Mouse (Mus musculus) lung, postnatal 0 days (tissue): ENCODE results near the gene Babam2. TPM values are rescaled to one million over a fixed set of nuclear protein-coding genes. Genes with fewer than 3 reads are reported as not detected.

ENCODE experiments used
- ATAC-seq: fragments of 200-750 bp; cut with Nextera tagmentation; 2 replicates; pipeline ENCODE4 v1.8.0; 2017; ENCODE audit warnings: moderate library complexity
- DNase-seq: peaks from one replicate; pipeline ENCODE4 v3.0.0-alpha.2; 2016; ENCODE audit warnings: low spot score
- H3K27ac ChIP-seq: fragments of 300-500 bp; sonication (generic); 2 replicates; pipeline ENCODE4 v1.5.1; 2014; ENCODE audit warnings: antibody characterized with exemption, mild to moderate bottlenecking, low read length, mixed read lengths
- H3K27me3 ChIP-seq: fragments of 300-500 bp; sonication (generic); replicated peaks from 2 replicates; pipeline ENCODE4 v1.6.1; 2014; ENCODE audit warnings: low read length, mixed read lengths; ENCODE audit not compliant: insufficient read depth
- H3K36me3 ChIP-seq: fragments of 300-500 bp; sonication (generic); 2 replicates; pipeline ENCODE4 v1.6.1; 2014; ENCODE audit warnings: low read length, mixed read lengths; ENCODE audit not compliant: insufficient read depth
- H3K4me1 ChIP-seq: fragments of 300-500 bp; sonication (generic); 2 replicates; pipeline ENCODE4 v1.6.1; 2014; ENCODE audit warnings: antibody characterized with exemption, low read depth, low read length, mixed read lengths; ENCODE audit not compliant: insufficient read depth
- H3K4me2 ChIP-seq: fragments of 300-500 bp; sonication (generic); replicated peaks from 2 replicates; pipeline ENCODE4 v1.6.1; 2014; ENCODE audit warnings: low read depth, mild to moderate bottlenecking, low read length, moderate library complexity, mixed read lengths
- H3K4me3 ChIP-seq: fragments of 300-500 bp; sonication (generic); 2 replicates; pipeline ENCODE4 v1.5.1; 2014; ENCODE audit warnings: low read depth, low read length
- H3K9ac ChIP-seq: fragments of 300-500 bp; sonication (generic); replicated peaks from 2 replicates; pipeline ENCODE4 v1.6.1; 2014; ENCODE audit warnings: low read depth, mild to moderate bottlenecking
- H3K9me3 ChIP-seq: fragments of 300-500 bp; sonication (generic); 2 replicates; pipeline ENCODE4 v1.6.1; 2016; ENCODE audit warnings: low read length, mixed read lengths
- CTCF ChIP-seq: IDR thresholded peaks from 2 replicates; pipeline ENCODE4 v1.5.1; 2016; ENCODE audit warnings: antibody characterized with exemption, mild to moderate bottlenecking
- EP300 ChIP-seq: IDR thresholded peaks from 2 replicates; pipeline ENCODE4 v1.6.1; 2016; ENCODE audit warnings: antibody characterized with exemption, mild to moderate bottlenecking, control low read depth
- WGBS: fragments of 180-500 bp; shearing (Covaris S2); extraction: QIAGEN DNeasy Blood & Tissue Kit; methylation state at CpG from one replicate; pipeline ENCODE4 v1.1.7; 2014; 5-methylcytosine and 5-hydroxymethylcytosine counted together
- polyA plus RNA-seq: library from polyadenylated mRNA; unstranded; fragments of >200 nt; fragmentation: Nextera tagmentation; extraction: Ambion mirVana; gene quantifications from 2 replicates; pipeline ENCODE4 v1.2.1, GENCODE M21; 2015

Babam2 gene
- polyA plus RNA-seq, 1 experiment from 2014 or later: 39.4 TPM

DNA sequence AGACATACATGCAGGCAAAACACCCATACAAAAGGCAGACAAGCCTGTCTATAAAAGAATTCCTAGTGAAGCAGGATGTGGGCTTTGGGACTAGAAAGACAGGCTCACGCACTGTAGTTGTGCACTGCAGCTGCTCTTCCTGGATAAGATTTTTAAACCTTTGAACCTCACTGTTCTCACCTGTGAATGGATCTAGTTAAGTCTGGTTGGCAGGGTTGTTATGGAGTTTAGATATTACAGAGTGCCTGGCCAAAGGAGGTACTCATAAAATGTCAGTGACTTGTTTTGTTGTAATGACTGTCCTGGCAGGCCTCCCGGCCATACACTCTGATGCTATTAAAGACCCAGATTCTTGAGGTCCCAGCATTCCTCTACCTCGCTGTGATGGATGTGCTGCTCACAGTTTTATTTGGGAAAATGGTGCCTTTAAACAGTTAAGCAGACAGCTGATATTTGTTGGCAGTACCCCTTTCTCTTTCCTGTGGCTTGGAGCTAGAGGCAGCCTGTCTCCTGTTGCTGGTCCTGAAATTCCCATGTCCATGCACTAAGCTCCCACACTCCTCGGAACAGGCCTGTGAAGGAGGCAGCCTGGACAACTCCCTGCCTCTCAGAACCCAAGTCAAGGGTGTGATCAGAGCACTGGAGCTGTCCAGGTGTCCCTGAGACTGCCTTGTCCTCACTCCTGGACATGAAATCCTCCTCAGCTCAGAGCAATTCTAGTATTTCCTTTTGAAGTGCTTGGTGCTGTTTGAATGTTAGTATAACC, 299.9 kb downstream of the Babam2 start:
- Histone ChIP-seq H3K9me3 (no peaks in the 10 kb centered on the region), H3K4me3 (no peak overlapping the region), H3K9ac (no peak overlapping the region), H3K36me3 (no peaks in the 10 kb centered on the region), H3K27me3 (no peaks in the 10 kb centered on the region), H3K4me2 (no peak overlapping the region), H3K4me1 (no peaks in the 10 kb centered on the region), H3K27ac (no peak overlapping the region)
- TF ChIP-seq EP300 (no peak), CTCF (no peak)
- ATAC-seq: no peak
- DNase-seq: no peak
- 51% methylated on average over 4 of the region's 4 CpGs for WGBS

DNA sequence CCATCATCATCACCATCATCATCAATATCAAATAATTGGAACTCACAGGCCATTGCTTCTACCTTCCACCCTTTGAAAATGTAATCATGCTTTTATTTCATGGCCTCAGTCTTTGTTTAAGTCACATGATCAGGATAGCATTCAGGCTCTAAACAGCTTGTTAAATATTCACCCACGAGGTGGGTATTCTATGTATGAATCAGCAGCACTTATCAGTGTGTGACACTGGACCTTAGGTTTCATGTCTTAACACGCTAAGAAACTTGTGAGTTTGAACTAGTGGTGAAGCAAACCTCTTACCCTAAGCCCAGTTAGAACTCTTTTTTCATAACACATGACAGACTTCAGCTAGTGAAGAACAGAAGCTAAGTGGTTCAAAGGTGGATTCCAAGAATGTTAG, 301.3 kb downstream of the Babam2 start:
- ATAC-seq (no peak), DNase-seq (no peak)
- no peaks in the 10 kb centered on the region for H3K9me3 ChIP-seq
- WGBS: 69% methylated on average over 2 of the region's 2 CpGs
- TF ChIP-seq CTCF (no peak), EP300 (no peak)
- H3K4me3 ChIP-seq: no peak overlapping the region
- H3K36me3 ChIP-seq: no peaks in the 10 kb centered on the region
- no peak overlapping the region for H3K4me2 ChIP-seq
- no peak overlapping the region for H3K27ac ChIP-seq
- H3K9ac ChIP-seq: no peak overlapping the region
- no peaks in the 10 kb centered on the region for H3K4me1 ChIP-seq
- no peaks in the 10 kb centered on the region for H3K27me3 ChIP-seq

DNA sequence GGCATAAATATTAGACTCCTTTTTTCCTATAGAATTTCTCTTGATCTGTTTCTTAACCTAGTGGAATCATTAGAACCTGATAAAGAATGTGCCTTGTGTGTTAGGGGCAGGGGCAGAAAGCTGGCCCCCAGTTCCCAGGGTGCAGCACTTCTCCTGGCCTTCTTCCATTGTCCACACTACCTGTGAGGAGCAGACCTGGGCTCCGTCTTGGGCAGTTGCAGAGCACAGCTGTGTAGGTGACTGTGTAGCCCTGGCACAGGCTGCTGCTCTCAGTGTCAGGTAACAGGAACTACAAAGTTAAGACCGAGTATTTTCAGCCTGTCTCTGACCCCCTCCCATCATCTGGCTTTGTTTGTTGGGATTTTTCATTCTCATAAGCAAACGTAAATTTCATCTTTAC, 302.6 kb downstream of the Babam2 start:
- H3K9ac ChIP-seq: no peak overlapping the region
- TF ChIP-seq CTCF (no peak), EP300 (no peak)
- no peaks in the 10 kb centered on the region for H3K4me1 ChIP-seq
- H3K36me3 ChIP-seq: no peaks in the 10 kb centered on the region
- no peak overlapping the region for H3K27ac ChIP-seq
- no peaks in the 10 kb centered on the region for H3K9me3 ChIP-seq
- DNase-seq (no peak), ATAC-seq (no peak)
- H3K27me3 ChIP-seq: no peaks in the 10 kb centered on the region
- no peak overlapping the region for H3K4me2 ChIP-seq
- no peak overlapping the region for H3K4me3 ChIP-seq
- whole genome bisulfite sequencing: 54% methylated on average over 3 of the region's 3 CpGs

DNA sequence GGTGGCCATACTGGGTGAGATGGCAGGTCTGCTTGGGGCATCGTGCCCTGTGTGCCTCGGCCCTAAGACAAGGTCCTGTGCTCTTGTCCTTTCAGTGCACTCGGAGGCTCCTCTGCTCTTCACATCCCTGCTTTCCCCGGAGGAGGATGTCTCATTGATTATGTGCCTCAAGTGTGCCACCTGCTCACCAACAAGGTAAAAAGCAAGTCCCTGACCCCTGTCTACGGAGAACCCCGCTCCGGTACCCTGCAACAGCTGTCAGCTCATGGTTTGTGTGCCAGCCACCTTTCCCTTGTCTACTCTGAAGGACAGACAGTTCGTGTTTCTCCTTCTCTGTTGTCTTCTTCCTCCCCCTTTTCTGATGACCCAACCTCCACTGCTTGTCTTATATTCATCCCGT, 303.8 kb downstream of the Babam2 start:
- Histone ChIP-seq H3K4me3 (no peak overlapping the region), H3K27ac (no peak overlapping the region), H3K9ac (no peak overlapping the region), H3K9me3 (no peaks in the 10 kb centered on the region), H3K4me2 (no peak overlapping the region), H3K27me3 (no peaks in the 10 kb centered on the region), H3K36me3 (no peaks in the 10 kb centered on the region), H3K4me1 (no peaks in the 10 kb centered on the region)
- WGBS: 73% methylated on average over 9 of the region's 9 CpGs
- DNase-seq: no peak
- no peak for ATAC-seq
- TF ChIP-seq CTCF: no peak
- TF ChIP-seq EP300: no peak

DNA sequence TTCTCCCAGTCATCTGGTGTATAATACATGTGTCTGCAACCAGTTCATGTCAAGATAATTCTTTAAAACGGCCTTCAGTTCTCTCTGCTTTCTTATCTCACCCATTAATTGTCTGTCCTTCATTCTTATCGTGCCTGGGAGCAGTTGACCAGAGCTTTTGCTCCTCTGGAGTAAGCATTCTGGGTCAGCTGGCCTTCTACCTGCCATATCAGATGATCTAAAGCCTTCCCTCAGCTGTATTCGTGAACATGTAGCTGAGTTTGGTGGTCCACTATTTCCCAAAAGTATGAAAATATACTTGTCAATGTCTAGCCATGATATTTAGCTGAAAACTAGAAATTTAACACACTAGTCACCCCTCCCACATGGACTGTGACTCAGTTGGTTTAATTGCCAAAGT, 304.3 kb downstream of the Babam2 start:
- WGBS: 21% methylated on average over 3 of the region's 3 CpGs
- DNase-seq (no peak), ATAC-seq (no peak)
- H3K36me3 ChIP-seq: no peaks in the 10 kb centered on the region
- H3K27ac ChIP-seq: no peak overlapping the region
- H3K27me3 ChIP-seq: no peaks in the 10 kb centered on the region
- TF ChIP-seq EP300 (no peak), CTCF (no peak)
- H3K9me3 ChIP-seq: no peaks in the 10 kb centered on the region
- no peak overlapping the region for H3K4me2 ChIP-seq
- no peaks in the 10 kb centered on the region for H3K4me1 ChIP-seq
- no peak overlapping the region for H3K4me3 ChIP-seq
- H3K9ac ChIP-seq: no peak overlapping the region

DNA sequence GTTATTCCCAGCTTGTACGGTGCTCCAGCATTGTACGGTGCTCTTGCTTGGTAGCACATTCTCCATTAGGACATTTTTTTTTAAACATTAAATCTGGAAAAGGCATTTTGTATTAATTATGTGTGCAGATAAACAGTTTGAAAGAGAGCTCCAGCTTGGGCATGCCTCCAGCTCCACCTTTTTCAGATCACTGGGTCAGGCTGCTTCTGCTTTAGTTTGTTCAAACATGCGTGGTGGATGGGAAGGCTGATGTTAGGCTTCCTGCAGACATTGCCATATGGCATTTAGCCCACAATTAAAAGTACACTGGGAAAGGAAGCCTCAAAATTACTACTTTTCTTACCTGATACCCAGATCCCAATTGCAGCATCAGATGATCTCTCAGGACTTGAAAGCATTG, 310.9 kb downstream of the Babam2 start:
- Histone ChIP-seq H3K9ac (no peak overlapping the region), H3K4me3 (no peak overlapping the region), H3K4me2 (no peak overlapping the region), H3K36me3 (no peaks in the 10 kb centered on the region), H3K9me3 (no peaks in the 10 kb centered on the region), H3K27me3 (no peaks in the 10 kb centered on the region), H3K4me1 (no peaks in the 10 kb centered on the region), H3K27ac (no peak overlapping the region)
- WGBS: 61% methylated on average over 3 of the region's 3 CpGs
- no peak for ATAC-seq
- no peak for DNase-seq
- TF ChIP-seq CTCF: no peak
- TF ChIP-seq EP300: no peak
